Mouse (Mus musculus) C2C12 (cell line): ENCODE data around the gene Abcc9. TPM values are rescaled to one million over a fixed set of nuclear protein-coding genes. Genes with fewer than 3 reads are reported as not detected.

ENCODE experiments used
- H3K27me3 ChIP-seq: one replicate; pipeline ENCODE4 v1.6.1; 2011; ENCODE audit not compliant: control insufficient read depth, insufficient read depth, insufficient read length
- H3K36me3 ChIP-seq: one replicate; pipeline ENCODE4 v1.6.1; 2011; ENCODE audit not compliant: control insufficient read depth, insufficient read depth
- H3K4me3 ChIP-seq: one replicate; pipeline ENCODE4 v1.5.1; 2011; ENCODE audit warnings: mild to moderate bottlenecking, control low read depth; ENCODE audit not compliant: poor library complexity, insufficient read depth, severe bottlenecking
- H3K79me2 ChIP-seq: one replicate; pipeline ENCODE4 v1.6.1; 2011; ENCODE audit not compliant: control insufficient read depth, insufficient read depth
- H3K79me3 ChIP-seq: one replicate; pipeline ENCODE4 v1.6.1; 2011; ENCODE audit warnings: low read depth, control low read depth
- H3ac ChIP-seq: one replicate; pipeline ENCODE3; 2011; ENCODE audit warnings: low read depth; ENCODE audit not compliant: control insufficient read depth, insufficient read length
- CEBPB ChIP-seq: IDR thresholded peaks from one replicate; pipeline ENCODE4 v1.6.1; 2011; ENCODE audit warnings: low read depth, mild to moderate bottlenecking, control low read depth, moderate library complexity
- CTCF ChIP-seq: IDR thresholded peaks from one replicate; pipeline ENCODE4 v1.5.1; 2011; ENCODE audit not compliant: control insufficient read depth, insufficient read depth, insufficient read length
- FOSL1 ChIP-seq: IDR thresholded peaks from one replicate; pipeline ENCODE4 v1.8.0; 2011; ENCODE audit warnings: mild to moderate bottlenecking, low read length; ENCODE audit not compliant: poor library complexity, insufficient read depth, severe bottlenecking
- MAX ChIP-seq: IDR thresholded peaks from one replicate; pipeline ENCODE4 v1.6.1; 2011; ENCODE audit warnings: mild to moderate bottlenecking, control low read depth
- MYOD1 ChIP-seq: IDR thresholded peaks from one replicate; pipeline ENCODE4 v1.6.1; 2011; ENCODE audit warnings: low read depth; ENCODE audit not compliant: control insufficient read depth, insufficient read length
- MYOG ChIP-seq: IDR thresholded peaks from one replicate; pipeline ENCODE4 v1.6.1; 2011; ENCODE audit not compliant: control insufficient read depth, insufficient read length; ENCODE audit errors: extremely low read depth
- USF1 ChIP-seq: IDR thresholded peaks from one replicate; pipeline ENCODE4 v1.6.1; 2011; ENCODE audit warnings: low read depth, mild to moderate bottlenecking, control low read depth, moderate library complexity
- polyA plus RNA-seq: library from polyadenylated mRNA; unstranded; fragments of >200 nt; fragmentation: generic; extraction: Trizol; gene quantifications from one replicate; pipeline ENCODE4 v1.2.1, GENCODE M21; 2012; ENCODE audit warnings: missing spikeins

Abcc9 gene
- polyA plus RNA-seq, 1 experiment, result under 0.01 TPM

DNA sequence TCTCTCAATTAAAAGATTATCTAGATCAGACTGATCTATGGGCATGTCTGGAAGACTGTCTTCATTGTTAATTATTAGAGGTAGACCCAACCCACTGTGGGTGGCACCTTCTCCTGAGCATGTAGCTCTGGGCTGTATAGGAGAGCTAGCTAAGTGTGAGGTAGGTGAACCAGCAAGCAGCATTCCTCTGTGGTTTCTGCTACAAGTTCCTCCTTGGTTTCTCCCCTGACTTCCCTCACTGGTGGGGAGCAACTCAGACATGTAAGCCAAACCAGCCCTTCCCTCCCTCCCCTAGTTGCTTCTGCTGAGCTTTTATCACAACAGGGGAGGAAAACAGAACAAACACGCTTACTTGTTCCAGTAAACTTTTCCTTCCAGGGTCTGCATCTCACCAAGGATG lies 49.9 kb downstream of the Abcc9 start:
- H3K4me3 ChIP-seq, result no peak overlapping the region

DNA sequence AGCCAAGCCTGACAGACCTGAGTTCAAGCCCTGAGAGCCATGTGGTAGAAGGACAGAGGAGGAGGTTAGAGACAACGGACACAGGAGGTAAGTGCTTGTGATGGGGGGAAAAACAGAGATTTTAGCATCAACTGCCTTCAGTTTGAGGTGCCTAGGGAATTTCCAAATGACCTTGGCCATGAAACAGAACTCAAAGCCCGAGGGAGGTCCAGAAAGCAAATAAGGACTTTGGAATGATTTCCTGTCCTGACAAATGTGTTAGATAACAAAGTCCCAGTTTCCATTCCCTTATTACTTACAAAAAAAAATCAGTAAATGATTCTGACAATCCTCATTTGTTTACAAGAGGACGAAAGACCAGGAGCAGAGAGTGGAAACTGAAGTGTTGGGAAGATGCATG lies 52.8 kb downstream of the Abcc9 start:
- Histone ChIP-seq H3K79me2 (no peaks in the 10 kb centered on the region), H3K4me3 (no peak overlapping the region), H3K27me3 (peaks cover 4% of the 10 kb centered on the region), H3ac (no peak overlapping the region), H3K36me3 (no peaks in the 10 kb centered on the region), H3K79me3 (no peaks in the 10 kb centered on the region)
- no peak for TF ChIP-seq FOSL1
- TF ChIP-seq CEBPB, result no peak
- TF ChIP-seq MYOG, result no peak
- TF ChIP-seq USF1, result no peak
- no peak for TF ChIP-seq CTCF
- TF ChIP-seq MAX, result no peak
- no peak for TF ChIP-seq MYOD1

More for the DNA sequence above, 49.9 kb downstream of the Abcc9 start:
- TF ChIP-seq CEBPB, result no peak
- no peak for TF ChIP-seq MYOG
- no peak for TF ChIP-seq USF1
- TF ChIP-seq FOSL1, result no peak
- TF ChIP-seq CTCF, result no peak
- no peak for TF ChIP-seq MAX
- no peak for TF ChIP-seq MYOD1
- no peaks in the 10 kb centered on the region for H3K36me3 ChIP-seq
- H3K27me3 ChIP-seq, result peaks cover 4% of the 10 kb centered on the region
- H3K79me2 ChIP-seq, result no peaks in the 10 kb centered on the region
- H3K79me3 ChIP-seq, result no peaks in the 10 kb centered on the region
- no peak overlapping the region for H3ac ChIP-seq

DNA sequence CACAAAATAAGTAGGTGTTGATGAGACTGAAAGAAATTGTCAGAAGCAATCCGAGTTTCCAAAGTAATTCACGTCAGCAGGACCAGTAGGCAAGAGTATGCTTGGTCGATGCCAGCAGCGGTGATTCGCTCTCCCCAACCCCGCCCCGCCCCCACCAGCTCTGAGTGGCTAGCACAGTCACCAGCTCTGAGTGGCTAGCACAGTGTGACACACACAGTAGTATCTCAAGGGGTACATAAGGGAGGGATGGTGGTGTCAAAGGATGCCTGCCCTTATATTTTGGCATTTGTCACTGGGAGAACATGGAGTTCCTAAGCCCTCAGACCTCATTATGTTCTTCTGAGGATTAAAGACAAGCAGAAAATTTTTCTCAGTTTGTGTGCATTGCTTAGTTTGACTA lies 56.6 kb downstream of the Abcc9 start:
- Histone ChIP-seq H3K36me3 (no peaks in the 10 kb centered on the region), H3K79me2 (no peaks in the 10 kb centered on the region), H3ac (no peak overlapping the region), H3K27me3 (no peaks in the 10 kb centered on the region), H3K79me3 (no peaks in the 10 kb centered on the region), H3K4me3 (no peak overlapping the region)
- no peak for TF ChIP-seq CTCF
- TF ChIP-seq FOSL1, result no peak
- TF ChIP-seq CEBPB, result no peak
- no peak for TF ChIP-seq USF1
- no peak for TF ChIP-seq MYOD1
- no peak for TF ChIP-seq MYOG
- TF ChIP-seq MAX, result no peak

- Histone ChIP-seq H3K27me3 (no peaks in the 10 kb centered on the region), H3K79me3 (no peaks in the 10 kb centered on the region), H3K4me3 (no peak overlapping the region), H3K79me2 (no peaks in the 10 kb centered on the region), H3K36me3 (no peaks in the 10 kb centered on the region), H3ac (no peak overlapping the region)
- no peak for TF ChIP-seq USF1
- TF ChIP-seq MAX, result no peak
- no peak for TF ChIP-seq CEBPB
- TF ChIP-seq MYOG, result no peak
- no peak for TF ChIP-seq CTCF
- TF ChIP-seq MYOD1, result no peak
- no peak for TF ChIP-seq FOSL1
Observed at GRCm38 (mm10) chr6:142639301-142639700, 62.8 kb downstream of the Abcc9 start.

DNA sequence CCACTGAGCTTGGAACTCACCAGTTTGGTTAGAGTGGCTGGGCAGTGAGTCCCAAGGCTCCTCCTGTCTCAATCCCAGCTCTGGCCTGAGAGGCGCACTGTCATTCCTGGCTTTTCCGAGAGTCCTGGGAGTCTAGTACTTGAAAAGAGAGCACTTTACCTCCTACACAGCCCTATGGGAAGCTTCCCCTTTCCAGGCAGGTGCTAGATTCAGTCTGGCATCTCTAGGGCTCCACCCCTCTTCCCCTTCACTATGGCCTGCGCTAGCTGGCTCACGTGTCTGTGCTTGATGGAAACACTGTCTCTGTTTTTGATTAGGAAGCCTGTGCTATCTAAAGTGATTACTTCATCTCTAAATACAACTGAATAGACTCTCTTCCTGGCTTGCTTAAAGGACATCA lies 66.5 kb downstream of the Abcc9 start:
- no peak overlapping the region for H3ac ChIP-seq
- no peaks in the 10 kb centered on the region for H3K79me2 ChIP-seq
- H3K27me3 ChIP-seq, result no peaks in the 10 kb centered on the region
- no peak overlapping the region for H3K4me3 ChIP-seq
- H3K79me3 ChIP-seq, result no peaks in the 10 kb centered on the region
- no peaks in the 10 kb centered on the region for H3K36me3 ChIP-seq
- TF ChIP-seq MYOG (no peak), USF1 (no peak), CEBPB (no peak), CTCF (no peak), FOSL1 (no peak), MAX (no peak), MYOD1 (no peak)

GRCm38 (mm10) chr6:142635185-142635583 lies 66.9 kb downstream of the Abcc9 start:
- Histone ChIP-seq H3K79me3 (no peaks in the 10 kb centered on the region), H3K4me3 (no peak overlapping the region), H3K27me3 (no peaks in the 10 kb centered on the region), H3K79me2 (no peaks in the 10 kb centered on the region), H3ac (no peak overlapping the region), H3K36me3 (no peaks in the 10 kb centered on the region)
- no peak for TF ChIP-seq MAX
- no peak for TF ChIP-seq USF1
- no peak for TF ChIP-seq CTCF
